Mouse (Mus musculus): ENCODE results near the gene Dpp4.

DNA sequence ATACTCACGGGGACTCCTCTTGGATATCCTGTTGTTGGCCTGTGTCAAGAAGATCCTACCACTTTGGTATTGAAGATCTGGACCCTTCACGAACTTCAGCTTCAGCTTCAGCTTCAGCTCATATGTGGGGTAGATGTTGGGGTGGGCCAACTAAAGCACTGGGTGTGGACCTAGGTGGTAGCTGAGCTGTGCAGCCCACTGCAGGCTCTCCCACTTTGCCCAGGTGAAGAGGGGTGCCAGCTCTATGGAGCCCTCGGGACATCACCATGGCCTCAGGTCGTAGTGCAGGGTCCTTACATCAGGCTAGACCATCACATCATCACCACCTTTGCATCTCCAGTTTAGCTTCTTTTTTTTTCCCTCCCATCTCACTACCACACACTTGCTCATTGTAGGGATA is 9.2 kb upstream of the Dpp4 start:
- TF ChIP-seq CTCF (IDR thresholded peaks at IDR 0.05; ENCODE audit: borderline replicate concordance, control insufficient read depth, extremely low read depth, insufficient read depth, low read length, poor library complexity), result no peak
- TF ChIP-seq POLR2A (IDR thresholded peaks at IDR 0.05; ENCODE audit: control insufficient read depth, extremely low read depth, insufficient read depth, low read length, poor library complexity), result no peak

Measured in thymus, adult 2 months (tissue).